Mouse (Mus musculus): ENCODE measurements at regions not wholly inside any gene's neighbourhood (a gene's known extent, or its start where the extent isn't known, plus 50 kb on each side); places are given as distances from the start of the nearest gene placed in this dataset.

- TF ChIP-seq CTCF (IDR thresholded peaks at IDR 0.05; ENCODE audit: low read depth, low read length) (no peak), GATA2 (IDR thresholded peaks at IDR 0.05; ENCODE audit: borderline replicate concordance, low read depth, low read length) (no peak)
Measured at GRCm38 (mm10) chr8:8532907-8533306, 128.1 kb downstream of the Efnb2 start.

Measured in G1E (cell line).